Mouse (Mus musculus) left cerebral cortex, postnatal 4 days (tissue): ENCODE measurements at regions not wholly inside any gene's neighbourhood (a gene's known extent, or its start where the extent isn't known, plus 50 kb on each side); places are given as distances from the start of the nearest gene placed in this dataset.
A peak's percentile ranks its signal among the peaks of the same experiment; 100 is the strongest.

Experiments
- DNase-seq: peaks from one replicate; pipeline ENCODE4 v3.0.0-alpha.2; 2022
- intact Hi-C: fragments of 180-260 bp; cut with DNase I; formaldehyde crosslinking; loops from one replicate; pipeline ENCODE4 v1.15.1; 2025

DNA sequence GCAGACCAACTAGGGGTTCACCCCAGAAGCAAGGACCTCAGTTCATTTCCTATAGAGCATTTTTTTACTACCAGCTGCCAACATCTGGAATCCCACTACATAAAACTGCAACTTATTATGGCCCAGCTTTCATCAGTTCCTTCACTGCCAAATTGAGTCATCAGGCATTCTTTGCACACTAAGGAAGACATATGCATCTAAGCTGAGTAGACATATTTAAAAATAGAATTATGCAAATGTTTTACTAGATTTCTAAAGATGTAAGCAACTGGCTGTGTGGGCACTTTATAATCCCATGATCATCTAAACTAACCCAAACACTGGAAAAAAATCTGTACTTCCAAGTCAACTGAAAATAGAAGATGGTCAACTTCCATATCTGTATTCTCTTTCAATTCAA lies 415.9 kb upstream of the Rarb start:
- DNase-seq, result no peak
- intact Hi-C loops, result no loop called here

DNA sequence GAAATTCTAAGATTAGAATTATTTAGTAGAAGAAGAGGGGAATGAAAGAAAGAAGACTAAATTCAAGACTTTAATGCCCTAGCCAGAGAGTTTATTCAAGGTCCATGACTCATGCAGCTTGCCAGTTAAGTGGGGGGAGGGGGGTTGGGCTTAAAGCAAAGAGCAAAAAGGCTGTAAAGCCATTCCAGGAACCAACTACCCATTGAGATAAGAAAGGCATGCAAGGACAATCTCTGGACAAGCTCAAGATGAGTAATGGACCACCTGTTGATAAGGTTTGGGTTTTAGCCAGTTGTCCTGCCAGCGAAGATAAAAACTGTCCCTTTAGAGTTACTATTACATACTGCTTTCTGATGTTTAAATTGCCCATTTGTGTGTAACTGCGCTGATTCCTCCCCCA lies 392.5 kb upstream of the Rarb start:
- no peak for DNase-seq
- intact Hi-C loops, result no loop called here

DNA sequence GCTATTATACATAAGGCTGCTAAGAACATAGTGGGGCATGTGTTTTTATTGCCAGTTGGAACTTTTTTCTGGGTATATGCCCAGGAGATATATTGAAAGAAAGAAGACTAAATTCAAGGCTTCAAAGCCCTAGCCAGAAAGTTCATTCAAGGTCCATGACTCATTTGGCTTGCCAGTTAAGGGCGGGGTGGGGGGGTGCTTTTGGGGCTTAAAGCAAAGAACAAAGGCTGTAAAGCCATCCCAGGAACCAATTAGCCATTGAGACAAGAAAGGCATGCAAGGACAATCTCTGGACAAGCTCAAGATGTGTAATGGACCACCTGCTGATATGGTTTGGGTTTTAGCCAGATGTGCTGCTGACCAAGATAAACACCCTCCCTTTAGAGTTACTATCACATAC lies 386.7 kb upstream of the Rarb start:
- DNase-seq, result no peak
- intact Hi-C loops, result no loop called here

DNA sequence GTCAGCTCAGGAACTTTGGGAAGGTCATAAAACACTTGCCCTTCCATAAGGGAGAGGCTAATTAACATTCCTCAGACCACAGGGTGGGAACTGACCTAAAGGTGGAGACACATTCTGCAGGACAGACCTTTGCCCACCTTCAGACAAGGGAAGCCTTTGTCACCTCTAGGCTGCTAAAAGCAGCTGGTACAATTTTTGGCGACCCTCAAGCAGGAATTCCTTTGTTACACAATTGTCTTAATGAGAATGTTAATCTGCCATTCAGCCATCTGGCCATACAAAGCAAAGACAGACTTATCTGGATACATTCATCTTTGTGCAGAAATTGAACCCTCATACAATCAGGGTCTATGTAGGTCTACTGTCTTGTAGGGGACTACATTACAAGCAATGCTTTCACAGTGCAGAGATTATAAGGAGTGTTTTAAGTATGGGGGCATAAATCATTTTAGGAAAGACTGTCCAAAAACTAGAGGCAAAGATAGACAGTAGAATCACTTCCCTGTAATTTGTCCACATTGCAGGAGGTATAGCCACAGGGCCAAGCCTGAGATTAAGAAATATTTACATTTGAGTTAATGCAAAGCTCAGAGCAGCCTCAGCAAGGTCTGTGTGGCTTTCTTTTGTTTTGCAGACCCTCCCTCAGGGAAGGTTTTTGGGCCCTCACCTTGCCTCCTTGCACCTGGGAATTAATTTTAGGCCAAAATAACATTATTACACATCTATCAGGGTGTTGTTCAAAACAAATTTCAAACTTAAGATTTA lies 384.5 kb upstream of the Rarb start:
- intact Hi-C loops, result no loop called here
- no peak for DNase-seq

DNA sequence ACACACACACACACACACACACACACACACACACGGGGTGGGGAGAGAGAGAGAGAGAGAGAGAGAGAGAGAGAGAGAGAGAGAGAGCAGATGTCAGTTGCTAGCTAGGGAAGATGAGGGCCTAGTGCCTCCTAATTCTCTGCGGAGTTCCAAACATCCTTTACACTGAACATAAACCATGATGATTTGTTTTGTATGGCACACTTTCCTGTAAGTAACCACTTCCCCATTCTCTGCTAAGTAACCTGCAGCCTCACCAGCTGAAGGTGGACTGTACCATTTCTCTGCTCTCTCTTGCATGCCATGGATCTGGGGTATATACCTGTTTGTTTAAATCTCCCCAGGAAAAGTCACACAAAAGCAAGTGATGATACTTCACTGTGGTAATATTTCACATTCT lies 374.0 kb upstream of the Rarb start:
- DNase-seq, result no peak
- intact Hi-C loops, result no loop called here

DNA sequence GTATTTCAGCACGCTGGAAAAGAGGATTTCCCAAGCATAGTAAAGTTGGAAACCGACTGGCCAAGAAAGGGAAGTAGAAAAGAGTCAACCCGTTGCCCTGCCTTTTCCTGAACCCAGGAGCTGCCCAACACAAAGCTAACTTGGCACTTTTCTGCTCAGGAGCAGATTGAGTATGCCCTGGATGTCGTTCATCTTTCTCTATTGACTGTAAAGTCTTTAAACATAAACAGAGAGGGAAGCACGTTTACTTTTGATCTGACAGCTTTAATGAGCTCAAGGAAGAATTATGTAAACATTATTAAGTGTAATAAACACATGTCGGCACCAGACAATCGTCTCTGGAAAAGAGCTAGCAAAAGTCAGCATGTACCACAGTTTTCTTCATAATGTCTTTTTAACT lies 354.3 kb upstream of the Rarb start:
- intact Hi-C loops, result no loop called here
- no peak for DNase-seq

DNA sequence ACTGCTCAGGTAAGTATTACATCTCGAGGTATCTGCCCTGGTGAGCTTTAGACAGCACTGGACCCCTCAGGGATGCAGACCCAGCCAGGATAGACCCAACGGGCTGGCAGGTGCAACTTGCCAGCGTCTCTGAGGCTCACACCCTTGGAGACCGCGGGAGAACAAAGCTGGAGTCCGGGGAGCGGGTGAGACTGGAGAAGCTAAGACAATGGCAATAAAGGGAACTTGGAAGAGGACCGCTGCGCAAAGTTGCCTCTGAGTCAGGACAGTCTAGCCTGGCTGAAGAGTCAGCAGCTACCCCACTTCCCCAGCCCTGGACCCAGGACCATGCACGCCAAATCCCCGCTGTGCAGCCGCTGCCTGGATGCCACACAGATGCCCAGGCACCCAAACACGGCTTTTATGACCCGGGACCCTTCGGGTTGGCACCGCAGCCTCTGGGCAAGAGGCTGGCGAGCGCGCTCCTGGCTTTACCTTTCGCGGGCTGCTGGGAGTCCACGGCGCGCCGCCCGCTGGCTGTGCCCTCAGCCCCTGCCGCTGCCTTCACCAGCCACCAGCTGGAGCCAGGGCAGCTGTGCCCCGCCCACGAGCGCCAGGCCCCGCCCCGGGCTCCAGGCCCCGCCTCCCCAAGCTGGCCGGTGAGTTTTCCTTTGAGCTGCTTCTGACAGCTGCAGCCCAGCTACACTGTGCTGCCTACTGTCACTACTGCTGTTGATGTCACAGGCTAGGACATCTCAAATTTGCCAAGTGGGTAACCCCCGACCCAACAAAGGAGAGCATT lies 353.6 kb upstream of the Rarb start:
- intact Hi-C loops, result no loop called here

DNA sequence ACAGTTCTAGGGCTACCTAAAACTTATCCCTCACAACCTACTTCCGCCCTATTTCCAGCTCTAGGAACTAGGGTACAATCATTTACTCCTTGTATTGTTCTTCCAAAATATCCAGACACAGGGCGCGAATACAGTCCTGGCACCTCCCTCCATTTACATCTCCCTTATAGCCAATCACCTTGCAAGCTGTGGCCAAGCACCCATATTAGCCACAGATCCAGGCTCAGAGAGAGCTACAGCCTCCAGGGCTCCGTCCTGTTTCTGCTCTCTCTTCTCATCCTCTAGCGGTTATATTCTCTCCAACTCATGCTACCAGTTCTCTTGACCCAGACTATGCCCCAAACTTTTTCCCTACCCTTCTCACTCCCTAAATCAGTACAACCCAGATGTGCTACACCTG lies 352.9 kb upstream of the Rarb start:
- intact Hi-C loops, result no loop called here
- no peak for DNase-seq

More for the DNA sequence above, 353.6 kb upstream of the Rarb start:
- DNase-seq, result peak; percentile 74

DNA sequence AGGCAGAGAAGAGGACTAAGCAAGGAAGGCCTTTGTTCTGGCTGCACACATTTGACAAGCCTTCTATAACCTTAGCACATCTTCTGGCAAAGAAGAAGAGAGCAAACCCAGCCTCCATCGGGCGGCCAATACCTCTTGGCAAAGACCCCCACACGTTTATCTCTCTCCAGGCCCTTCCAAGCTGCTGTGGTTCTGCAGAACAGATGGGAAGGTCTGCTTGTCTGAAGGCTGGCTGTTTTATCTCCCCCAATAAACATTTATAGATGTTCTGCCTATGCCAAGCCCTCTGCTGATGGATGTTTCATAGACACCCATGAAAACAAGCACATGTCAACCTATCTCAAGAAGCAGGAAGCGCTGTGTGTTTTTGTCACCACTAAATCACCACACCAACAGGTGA lies 339.4 kb upstream of the Rarb start:
- intact Hi-C loops, result no loop called here
- DNase-seq, result peak; percentile 15

DNA sequence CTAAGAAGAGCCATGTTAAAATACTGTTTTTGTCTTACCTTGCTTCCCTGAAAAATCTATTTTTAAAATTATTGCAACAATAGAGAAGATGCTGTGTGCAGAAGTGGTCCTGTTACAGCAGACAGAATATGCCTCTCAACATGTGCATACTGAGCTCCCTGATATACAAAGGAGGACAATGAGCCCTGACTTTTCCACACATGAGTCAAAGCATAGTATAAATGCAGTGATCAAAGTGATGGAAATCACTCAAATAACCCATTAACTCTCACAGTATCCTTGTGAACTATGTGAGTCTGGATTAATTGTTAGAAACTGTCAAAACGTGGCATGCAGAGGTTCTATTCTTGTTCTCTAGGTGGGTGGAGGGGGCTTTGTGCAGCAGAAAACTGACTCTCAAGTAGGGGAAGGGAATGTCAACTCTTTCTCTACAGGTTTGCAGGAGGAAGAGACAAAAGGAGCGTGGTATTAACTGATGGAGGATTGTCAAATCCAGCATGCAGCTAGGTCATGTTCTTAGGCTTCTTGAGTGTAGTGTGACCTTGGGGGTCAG lies 337.5 kb upstream of the Rarb start:
- no peak for DNase-seq
- intact Hi-C loops, result no loop called here

DNA sequence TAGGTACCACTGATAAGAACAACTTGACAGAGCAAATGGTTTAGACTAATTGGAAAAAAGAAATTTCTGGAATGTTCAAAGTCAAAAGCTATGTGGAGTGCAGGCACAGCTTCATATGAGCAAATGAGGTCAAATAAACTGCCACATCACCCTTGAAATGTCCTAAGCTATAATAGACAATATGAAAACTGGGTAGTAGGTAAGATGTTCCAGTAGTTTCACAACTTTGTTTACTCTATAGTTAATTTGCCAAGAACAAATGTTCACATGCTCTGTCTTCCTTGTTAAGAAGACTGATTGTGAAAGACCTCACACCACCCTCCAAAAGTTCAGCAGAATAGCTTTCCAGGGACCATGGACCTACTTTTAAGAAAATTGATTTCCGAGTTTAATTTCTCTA lies 301.7 kb upstream of the Rarb start:
- DNase-seq, result no peak
- intact Hi-C loops, result no loop called here

DNA sequence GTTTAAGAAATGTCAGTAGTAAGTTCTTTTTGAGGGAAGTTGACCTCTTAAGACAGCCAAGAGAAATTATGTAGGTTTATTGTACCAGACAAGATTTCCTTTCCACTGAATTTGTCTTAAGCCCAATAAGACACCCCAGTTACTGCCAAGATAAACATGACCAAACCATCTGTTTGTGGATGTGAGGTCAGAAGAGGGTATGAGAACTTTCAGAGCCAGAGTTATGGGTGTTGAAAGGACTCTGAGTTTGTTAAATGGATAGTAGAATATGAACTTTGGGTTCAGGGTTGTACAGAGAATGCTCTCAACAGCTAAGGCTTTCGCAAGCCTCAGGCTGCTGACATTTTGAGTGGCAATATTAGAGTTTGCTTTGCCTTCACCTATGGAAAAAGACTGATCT lies 287.7 kb upstream of the Rarb start:
- intact Hi-C loops, result no loop called here
- DNase-seq, result no peak

DNA sequence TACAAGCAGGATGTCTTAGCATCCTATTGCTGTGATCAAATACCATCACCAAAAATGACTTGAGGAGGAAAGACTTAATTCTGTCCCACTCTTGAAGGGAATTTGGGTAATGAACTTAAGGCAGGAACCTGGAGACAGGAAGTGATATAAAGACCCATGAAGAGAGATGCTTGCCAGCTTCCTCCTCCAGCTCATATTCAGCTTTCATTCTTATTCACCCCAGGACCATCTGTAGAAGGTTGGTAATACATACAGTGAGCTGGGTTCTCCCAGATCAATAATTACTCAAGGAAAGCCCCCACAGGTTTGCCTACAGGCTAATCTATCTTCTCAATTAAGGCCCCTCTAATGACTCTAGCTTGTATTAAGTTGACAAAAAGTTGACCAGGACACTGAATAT lies 283.5 kb upstream of the Rarb start:
- DNase-seq, result no peak
- intact Hi-C loops, result no loop called here

DNA sequence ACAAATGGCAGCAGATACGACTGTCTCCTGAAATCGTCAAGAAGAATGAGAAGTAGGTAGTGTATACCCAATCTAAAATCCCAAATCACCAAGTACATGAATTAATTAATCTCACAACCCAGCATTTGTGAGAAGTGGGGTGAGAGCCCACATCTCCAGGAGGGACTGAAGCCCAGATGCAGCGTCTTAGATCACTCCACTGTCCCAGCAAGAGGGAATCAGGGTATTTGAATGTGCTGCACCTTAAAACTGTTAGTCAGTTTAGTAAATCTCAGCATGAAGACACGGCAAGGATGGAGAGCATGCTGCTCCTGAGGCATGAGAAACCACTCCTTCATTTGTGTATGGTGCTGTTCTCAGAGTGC lies 271.6 kb upstream of the Rarb start:
- DNase-seq, result no peak
- intact Hi-C loops, result no loop called here

DNA sequence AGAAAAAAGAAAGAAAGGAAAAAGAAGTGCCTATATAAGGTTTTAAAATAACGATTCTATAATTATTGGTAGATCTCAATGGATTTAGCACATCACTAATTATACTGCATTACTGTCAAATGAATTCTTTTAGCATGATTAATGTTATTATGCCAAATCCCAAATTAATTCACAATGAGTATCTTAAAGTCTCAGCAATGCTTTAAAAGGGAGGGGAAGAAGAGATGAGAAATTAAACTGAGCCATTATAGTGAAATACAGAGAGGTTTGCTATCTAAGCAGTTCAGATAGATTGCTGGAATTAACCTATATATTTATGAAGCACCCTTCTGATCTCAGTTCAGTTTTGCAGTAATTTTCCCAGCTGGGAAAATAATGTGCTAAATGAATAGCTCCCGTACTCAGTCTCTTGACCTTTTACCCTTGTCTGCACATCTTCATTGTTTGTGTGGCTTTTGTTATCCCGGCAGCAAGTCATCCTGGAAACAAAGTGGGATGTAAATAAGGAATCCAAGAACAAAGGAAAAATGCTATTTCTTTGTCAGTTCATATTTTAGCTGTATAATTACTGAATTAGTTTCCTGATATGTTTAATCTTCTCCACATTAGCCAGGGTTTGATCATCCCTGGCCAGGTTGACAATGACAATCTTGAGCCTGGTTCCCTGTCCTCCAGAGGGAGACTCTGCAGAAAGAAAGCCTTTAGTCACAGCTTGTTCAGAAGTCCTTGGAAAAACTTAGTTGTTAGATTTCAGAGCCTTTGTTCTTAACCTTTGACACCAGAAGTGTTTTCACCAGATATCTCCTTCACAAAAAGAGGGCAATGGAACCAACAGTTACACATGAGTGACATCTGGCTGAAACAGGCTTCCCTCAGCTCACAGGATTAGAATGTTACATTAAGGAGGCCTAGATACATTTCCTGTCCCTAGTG lies 270.9 kb upstream of the Rarb start:
- intact Hi-C loops, result no loop called here
- no peak for DNase-seq

DNA sequence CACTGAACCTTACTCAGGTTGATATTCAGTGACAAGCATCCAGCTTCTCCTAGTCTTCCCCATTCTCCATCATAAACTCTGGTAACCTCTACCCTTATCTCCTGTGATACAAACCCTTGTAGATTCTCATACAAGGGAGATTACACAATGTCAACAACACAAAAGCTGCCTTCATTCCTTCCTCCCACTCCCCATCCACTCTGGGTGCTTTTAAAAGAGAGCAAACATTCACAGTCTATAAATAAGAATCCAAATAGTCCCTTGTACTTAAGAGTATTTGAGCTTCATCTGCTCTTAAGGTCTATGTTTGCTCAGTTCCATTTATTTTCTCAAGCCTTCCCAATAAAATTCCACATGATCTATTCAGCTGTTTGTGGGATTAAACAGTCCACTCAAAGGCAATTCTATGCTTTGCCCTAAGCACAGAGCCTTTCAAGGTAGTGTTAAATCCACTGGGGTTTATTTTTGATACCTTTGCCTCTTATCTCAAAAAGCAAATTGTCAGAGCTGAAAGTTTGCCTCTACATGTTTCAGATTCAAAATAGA lies 270.2 kb upstream of the Rarb start:
- DNase-seq, result no peak
- intact Hi-C loops, result no loop called here

DNA sequence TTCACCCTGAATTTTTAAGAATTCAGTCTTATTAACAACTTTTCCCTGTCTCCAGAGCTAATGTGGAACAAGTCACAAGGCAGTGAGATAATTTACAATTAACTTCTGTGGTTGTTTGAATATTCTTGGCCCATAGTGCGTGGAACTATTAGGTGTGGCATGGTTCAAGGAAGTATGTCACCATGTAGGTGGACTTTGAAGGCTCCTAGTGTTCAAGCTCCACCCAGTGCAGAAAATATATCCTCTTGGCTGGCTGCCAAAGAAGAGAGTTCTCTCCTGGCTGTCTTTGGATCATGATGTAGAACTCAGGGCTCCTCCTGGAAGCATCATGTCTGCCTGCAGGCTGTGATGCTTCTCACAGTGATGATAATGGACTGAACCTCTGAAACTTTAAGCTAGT lies 268.9 kb upstream of the Rarb start:
- intact Hi-C loops, result no loop called here
- DNase-seq, result no peak

DNA sequence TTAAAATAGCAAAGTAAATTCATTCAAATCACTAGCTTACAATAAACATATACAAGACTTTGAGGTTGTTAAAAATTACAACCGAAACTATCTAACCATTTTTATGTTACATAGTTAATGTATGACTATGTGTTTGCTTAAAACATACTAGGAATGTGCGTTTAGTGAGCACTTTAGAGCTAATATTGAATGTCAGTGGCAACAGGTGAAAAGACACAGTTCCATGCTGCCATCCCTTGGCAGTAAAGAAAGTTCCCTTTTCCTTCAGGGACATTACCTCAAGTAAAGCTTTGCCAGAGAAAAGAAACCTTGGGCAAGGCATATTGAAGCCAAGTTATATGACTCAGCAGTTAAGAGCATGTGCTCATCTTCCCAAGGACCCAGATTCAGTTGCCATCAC lies 265.0 kb upstream of the Rarb start:
- no peak for DNase-seq
- intact Hi-C loops, result no loop called here

DNA sequence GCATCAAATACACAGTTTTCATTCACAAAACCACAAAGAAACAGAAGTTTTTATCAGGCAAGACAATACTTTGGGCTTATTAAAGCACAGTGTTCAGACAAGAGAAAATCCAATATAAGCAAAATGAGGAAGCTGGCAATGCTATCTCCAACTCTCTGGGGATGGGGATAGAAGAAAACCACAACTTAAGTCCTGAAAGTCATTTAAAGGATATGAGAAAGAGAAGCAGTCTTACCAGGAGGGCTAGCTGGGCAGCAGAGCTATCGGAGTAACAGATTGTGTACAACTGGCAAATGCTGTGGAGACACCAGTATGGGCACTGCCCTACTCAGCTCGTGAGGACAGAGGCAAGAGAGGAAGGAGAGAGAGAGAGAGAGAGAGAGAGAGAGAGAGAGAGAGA lies 262.9 kb upstream of the Rarb start:
- intact Hi-C loops, result no loop called here
- DNase-seq, result no peak

DNA sequence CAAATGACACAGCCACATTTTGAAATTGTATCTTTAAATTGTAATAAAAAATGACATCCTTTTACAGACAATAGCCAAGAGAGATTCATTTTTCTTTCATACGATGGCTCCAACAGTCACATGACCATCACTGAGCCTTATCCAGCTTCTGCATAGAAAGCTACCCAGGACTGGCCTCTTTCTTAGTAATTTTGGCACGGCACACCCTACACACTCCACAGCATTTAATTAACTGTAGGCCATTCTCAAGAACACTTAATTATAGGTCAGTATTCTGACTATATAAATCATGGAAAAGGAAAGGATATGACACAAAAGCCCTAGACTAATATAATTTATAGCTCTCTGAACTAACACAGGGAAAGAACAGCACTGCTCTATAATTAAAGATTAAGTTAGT lies 260.6 kb upstream of the Rarb start:
- intact Hi-C loops, result no loop called here

DNA sequence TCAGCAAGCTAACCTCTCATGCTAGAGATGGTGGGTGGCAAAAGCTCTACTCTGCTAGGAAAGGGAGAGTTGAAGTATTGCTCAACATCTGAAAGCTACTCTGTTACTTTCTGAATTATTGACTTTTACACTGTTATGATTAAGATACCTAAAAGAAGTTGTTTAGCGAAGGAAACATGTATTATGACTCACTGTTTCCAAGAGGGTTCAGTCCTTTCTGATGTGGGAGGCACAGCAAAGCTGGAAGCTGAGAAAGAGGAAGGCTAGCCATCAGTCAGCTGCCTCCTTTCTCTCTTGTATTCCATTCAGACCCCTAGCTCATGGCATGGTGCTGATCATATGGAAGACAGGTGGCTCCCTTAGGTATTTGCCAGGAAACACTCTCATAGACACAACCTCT lies 242.4 kb upstream of the Rarb start:
- intact Hi-C loops, result no loop called here
- no peak for DNase-seq

More for the DNA sequence above, 260.6 kb upstream of the Rarb start:
- no peak for DNase-seq
